Mouse (Mus musculus) cerebellum, postnatal 14 days (tissue): ENCODE data around the gene Tbx22.
A peak's percentile ranks its signal among the peaks of the same experiment; 100 is the strongest.

Experiments
- DNase-seq, 2 experiments: peaks; one replicate each; pipeline ENCODE4 v3.0.0; 2021; ENCODE audit warnings: mixed read lengths in 2 of 2

Gene Tbx22

GRCm38 (mm10) chrX:107667664-107668063, at the start of gene Tbx22:
Gene Tbx22, plus strand, starts transcription at chrX:107667964.
- no peak for DNase-seq

- DNase-seq: no peak
Measured at GRCm38 (mm10) chrX:107668677-107669076, 913 bp downstream of the Tbx22 start.

GRCm38 (mm10) chrX:107679203-107679602, 11.4 kb downstream of the Tbx22 start:
- peak; percentile 8 to 11 for DNase-seq

GRCm38 (mm10) chrX:107708584-107708983, 40.8 kb downstream of the Tbx22 start:
- no peak for DNase-seq

GRCm38 (mm10) chrX:107723541-107723940, 55.8 kb downstream of the Tbx22 start:
- DNase-seq: no peak
